Mouse (Mus musculus) kidney, adult 9 months (tissue): ENCODE measurements around the gene Olfr524.

Experiments
- DNase-seq: peaks from one replicate; pipeline ENCODE4 v3.0.0; 2022

Olfr524 gene

DNA sequence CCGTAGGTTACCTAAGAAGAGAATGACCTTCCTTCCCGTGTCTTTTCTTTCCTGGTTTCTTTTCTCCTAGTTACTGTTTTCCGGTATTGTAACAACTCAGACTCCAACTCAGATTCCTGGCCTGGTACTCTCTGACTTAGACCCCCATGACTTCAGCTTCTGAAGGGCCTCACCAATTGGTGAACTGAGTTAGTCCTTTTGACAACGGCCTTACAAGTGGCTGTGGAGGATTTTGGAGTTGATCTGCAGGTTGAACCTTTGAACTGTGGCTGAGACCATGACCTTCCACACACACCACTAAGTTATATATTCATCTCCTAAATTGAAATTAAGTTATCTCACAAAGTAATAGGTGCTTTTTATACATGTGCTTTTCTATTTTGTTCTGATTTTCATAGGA, 21.6 kb downstream of the Olfr524 start:
- DNase-seq = peak; percentile 67

GRCm38 (mm10) chr7:140180692-140181091, 25.1 kb downstream of the Olfr524 start:
- DNase-seq = no peak

- peak; percentile 94 for DNase-seq
Observed at GRCm38 (mm10) chr7:140179176-140179575, 26.6 kb downstream of the Olfr524 start.

DNA sequence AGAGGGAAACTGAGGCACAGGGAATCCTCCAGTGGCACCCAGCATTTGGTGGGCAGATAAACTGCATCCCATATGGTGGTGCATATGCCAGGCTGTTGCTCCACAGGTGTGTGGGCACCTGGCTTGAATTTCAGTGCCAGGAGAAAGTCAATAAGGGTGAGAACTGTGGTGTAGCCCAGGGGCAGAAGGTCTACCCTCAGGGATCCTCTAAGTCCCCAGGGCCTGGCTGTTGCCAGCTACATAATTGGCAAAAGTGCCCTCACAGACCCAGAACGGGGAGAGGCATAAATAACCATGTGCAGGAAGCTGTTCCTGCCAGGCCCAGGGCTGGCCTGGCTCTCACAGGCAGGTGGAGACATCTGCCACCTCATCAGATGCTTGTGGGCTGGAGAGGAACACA, 32.8 kb downstream of the Olfr524 start, which contains the start of gene Olfr523:
TSS of gene Olfr523 (plus strand) at position 282 of the 400 bp plus-strand sequence.
- DNase-seq = no peak

DNA sequence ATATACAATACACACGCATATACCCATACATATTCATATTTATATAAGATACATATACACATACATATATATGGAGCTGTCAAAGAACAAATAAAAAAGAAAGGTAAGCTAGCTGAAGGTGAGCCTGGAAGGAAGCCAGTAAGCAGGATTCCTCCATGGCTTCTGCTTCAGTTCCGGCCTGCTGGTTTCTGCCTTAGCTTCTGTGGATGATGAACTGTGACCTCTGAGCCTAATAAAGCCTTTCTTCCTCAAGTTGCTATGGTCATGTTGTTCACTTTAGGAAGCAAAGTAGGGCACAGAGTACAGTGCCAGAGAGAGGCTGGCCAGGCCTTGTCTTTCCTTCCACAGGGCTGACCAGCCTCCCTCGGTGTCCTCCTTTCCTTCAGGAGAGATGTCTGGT, 34.9 kb downstream of the Olfr524 start:
- DNase-seq = peak; percentile 81

DNA sequence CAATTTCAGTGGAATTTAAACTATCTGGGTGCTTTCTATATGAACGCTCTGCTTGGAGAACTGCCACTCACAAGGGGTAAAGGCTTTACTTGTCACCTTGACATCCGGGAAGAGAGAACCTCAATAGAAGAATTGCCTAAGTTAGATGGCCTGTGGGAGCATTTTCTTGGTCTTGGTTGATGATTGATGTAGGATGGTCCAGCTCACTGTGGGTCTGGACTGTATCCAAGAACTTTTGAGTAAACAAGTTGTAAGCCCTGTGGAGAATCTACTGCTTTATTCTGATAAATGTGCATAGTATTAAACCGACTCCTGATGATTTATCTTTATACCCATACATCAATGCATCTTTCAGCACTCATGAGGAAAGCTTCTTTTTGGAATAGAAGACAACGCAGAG, 36.4 kb downstream of the Olfr524 start:
- DNase-seq = peak; percentile 67

DNA sequence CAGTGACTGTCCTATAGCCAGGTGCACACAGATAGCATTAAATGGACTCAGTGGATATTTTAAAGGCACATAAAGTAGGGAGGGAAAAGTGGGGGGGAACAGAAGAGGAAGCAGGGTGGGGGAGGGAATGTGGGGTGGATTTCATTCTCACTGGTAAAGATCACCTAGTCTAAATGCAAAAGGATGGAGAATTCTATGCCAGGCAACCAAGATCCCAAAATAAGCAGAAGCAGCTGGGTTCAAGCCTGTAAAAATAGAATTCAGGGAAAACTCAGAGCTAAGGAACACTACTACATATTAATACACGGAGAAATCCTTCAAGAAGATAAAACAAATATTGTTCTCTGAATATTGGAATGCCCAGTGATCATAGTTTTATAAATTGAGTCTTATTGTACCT, 37.8 kb downstream of the Olfr524 start:
- no peak for DNase-seq

DNA sequence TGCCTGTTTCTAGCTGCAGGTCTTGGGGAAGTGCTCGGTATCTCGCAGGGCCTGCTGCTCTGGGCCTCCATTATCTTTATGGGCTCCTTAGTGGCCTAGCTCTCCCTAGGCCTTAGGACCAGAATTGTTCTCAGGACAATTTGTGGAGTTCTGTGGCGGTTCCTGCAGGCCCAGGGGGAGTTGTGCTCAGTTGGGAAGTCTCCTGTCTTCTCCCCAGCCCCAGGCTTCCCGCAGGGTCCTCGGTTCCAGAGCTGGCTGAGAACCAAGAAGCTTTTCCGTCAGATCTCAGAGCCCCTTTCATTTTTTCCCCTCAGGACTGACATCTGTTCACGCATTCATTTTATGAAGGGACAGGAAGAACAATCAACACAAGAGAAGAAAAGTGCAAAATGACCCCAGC, 41.1 kb downstream of the Olfr524 start, which contains the start of gene Olfr522:
TSS of gene Olfr522 (minus strand) at position 101 of the 400 bp plus-strand sequence.
- DNase-seq = no peak

DNA sequence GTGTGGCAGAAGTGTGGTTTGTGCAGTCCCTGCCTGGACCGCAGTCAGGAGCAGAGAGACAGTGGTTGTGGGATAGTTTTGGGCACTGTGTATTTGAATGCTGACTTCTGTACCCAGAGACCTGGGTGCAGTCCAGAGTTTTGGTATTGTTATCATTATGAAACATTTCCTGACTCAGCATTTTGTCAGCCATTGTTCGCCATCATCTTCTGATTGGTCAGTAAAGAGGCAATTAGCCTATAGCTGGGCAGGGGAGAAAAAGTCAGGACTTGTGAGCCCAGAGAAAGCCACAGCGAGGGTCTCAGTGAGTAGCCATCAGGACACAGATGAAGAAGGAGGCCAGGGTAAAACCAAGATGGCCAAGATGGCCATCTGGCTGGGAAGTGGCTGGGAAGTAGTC, 45.4 kb downstream of the Olfr524 start:
- no peak for DNase-seq

DNA sequence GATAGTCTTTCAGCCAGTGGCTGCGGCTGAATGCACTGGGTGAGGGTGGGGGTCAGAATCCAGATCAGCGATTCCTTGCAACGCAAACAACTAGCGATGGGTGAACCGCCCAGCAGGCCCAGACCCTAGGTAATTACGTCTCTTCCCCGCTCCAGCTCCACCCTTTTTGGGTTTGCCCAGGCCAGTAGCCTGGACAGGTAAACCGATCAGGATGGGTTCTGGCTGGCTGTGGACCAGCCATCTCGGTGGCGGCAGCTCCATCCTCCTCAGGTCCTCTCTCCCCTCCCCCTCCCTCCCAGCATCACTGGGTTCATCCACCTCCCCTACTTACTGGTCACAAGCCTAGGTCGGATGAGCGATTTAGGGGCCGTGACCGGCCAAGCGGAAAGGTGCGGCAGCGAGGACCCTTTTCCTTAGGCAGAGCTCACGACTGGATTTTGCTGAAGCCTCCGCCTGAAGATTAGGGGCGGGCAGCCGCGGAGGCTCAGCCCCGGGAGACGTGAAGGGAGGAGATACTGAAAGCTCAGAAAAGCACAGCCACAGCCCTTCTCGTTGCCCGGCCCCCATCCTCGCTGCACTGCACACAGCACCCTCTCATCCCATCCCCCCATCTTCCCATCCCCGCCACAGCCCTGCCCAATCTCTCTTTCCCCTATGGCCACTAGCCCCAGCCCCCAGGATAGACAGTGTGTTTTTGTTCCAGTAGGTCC, 51.4 kb downstream of the Olfr524 start, which contains the start of gene Sprn:
TSS of gene Sprn (minus strand) at position 660 of the 710 bp plus-strand sequence.
- no peak for DNase-seq

DNA sequence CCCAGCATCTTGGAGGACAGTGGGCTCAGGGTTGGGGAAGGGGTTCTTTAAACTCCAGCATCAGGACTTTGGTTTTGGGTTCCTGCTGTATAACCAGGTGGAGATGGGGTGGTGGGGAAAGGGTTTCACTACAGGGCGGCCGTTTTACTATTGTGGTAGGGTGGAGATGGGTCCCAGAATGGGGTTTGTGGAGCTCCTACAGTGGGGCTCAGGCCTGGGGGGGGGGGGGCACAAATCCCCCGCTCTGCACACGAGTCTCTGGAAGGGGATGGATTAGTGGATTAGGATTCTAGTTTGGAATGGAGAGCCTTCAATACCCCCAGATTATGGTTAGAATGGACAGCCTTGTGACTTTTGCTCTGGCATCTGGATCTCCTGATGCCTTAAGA, 51.9 kb downstream of the Olfr524 start:
- DNase-seq = no peak

GRCm38 (mm10) chr7:140153383-140153782, 52.4 kb downstream of the Olfr524 start:
- DNase-seq = no peak
